Mouse (Mus musculus) left cerebral cortex, adult 2 months (tissue): ENCODE results near the gene Scin. TPM values are rescaled to one million over a fixed set of nuclear protein-coding genes. Genes with fewer than 3 reads are reported as not detected.

ENCODE experiments used
- DNase-seq, 2 experiments: peaks; one replicate each; pipeline ENCODE4 v3.0.0; 2021 to 2022; ENCODE audit warnings: low spot score in 2 of 2, mixed read lengths in 1 of 2; ENCODE audit errors: extremely low spot score in 1 of 2
- H3K27ac ChIP-seq: fragments of 200-600 bp; 2 replicates; pipeline ENCODE4 v1.8.1; 2022
- H3K4me3 ChIP-seq: fragments of 200-600 bp; 2 replicates; pipeline ENCODE4 v1.8.1; 2022
- CTCF ChIP-seq: fragments of 200-600 bp; IDR thresholded peaks from 2 replicates; pipeline ENCODE4 v1.8.1; 2022; ENCODE audit warnings: antibody characterized with exemption, mild to moderate bottlenecking, moderate library complexity
- intact Hi-C: fragments of 180-260 bp; cut with DNase I; formaldehyde crosslinking; loops from one replicate; pipeline ENCODE4 v1.15.1; 2025
- total RNA-seq, 2 experiments: library from RNA; stranded (reverse); gene quantifications; 2 replicates each; pipeline ENCODE4 v1.2.3; 2021

Scin gene
- total RNA-seq, 2 experiments from 2014 or later = not detected

DNA sequence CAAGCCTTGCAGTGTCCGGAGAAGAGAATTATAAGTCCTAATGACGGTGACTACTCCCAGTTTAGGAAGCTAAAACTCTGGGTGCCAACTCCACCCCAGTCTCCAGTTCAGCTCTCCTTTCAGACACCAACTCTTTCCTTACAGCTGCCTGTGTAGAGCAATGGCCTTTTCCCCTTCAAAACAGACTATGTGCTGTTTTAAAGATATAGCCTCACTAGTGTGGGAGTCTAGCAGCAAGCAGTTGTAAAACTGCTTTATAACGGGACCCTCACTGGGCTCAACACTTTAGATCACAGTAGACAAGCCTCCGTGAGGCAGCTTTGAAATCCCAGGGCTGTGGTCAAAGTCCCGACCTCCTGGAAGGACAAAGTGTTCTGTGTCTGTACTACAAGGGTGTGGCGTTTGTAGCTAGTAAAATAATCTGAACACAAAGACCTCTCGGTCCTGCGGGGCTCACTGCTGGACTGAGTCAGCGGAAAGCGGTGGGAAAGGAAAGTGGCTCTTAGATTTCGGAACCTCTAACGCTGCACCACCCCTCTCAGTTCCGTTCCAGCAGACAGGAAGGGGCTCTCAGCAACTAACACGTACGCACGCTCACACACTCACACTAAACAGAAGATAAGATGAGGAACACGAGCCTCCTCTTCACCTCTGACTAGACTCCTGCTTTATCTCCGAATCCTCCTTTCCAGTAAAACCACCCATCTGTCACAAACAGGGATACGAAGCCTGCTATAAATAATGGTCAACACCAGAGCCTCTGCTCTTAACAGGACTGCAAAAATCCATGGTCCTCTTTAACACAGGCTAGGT lies 117.2 kb downstream of the Scin start:
- intact Hi-C loops = no loop called here
- Histone ChIP-seq H3K4me3 (peak overlapping the region; percentile 42), H3K27ac (peak overlapping the region; percentile 80)
- peak; percentile 14 to 15 for DNase-seq
- TF ChIP-seq CTCF = no peak

- TF ChIP-seq CTCF = no peak
- Histone ChIP-seq H3K27ac (peak overlapping the region; percentile 80), H3K4me3 (no peak overlapping the region)
- intact Hi-C loops = no loop called here
- DNase-seq = no peak
Observed at GRCm38 (mm10) chr12:40016068-40016467, 118.0 kb downstream of the Scin start.

- no peak for TF ChIP-seq CTCF
- intact Hi-C loops = no loop called here
- H3K4me3 ChIP-seq = no peak overlapping the region
- no peak for DNase-seq
- no peak overlapping the region for H3K27ac ChIP-seq
Observed at GRCm38 (mm10) chr12:40009866-40010265, 124.2 kb downstream of the Scin start.

Other genes with a start within 250 kb of the Scin start
- 10 to 100 TPM; 39.2 to 50.8 TPM for gene Arl4a, start 96.2 kb downstream of the Scin start, total RNA-seq
- 1 to 10 TPM; 1.5 to 1.7 TPM for gene Lsmem1, start 65.3 kb upstream of the Scin start, total RNA-seq
- 100 to 1,000 TPM; 125 to 134 TPM for gene Ifrd1, start 114.3 kb upstream of the Scin start, total RNA-seq